In the genomic region with DNA sequence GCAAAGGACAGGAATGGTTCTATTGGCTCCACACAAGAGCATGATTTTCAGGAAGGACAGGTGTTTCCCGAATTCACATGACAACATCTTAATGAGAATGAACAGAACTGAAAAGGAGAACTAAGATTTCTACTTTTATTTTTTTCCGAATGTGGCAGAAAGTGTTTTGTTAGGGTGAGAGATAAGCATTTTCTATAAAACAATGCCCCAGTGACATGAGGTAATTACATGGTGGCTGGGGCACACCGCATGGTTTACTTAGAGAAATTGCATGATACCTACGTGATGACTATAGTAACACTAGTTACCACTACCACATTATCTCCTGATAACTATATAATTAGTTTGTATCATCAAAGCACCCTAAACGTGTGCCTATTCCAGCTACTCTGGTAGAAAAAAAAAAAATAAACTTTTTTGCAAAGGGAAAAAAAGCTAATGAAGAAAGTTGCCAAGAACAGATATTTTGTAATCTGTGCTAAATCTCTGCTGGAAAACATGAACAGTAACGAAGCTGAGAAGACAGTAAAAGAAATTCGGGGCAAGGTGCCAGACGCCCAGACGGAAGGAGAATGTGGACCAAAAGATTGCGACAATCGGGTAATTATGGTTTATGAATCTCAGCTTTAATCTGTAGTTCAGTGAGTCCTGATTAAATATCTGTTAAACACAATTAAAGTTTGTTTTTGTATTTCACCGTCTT, we compare ENCODE assay signal across 10 mouse cellular contexts.
A peak's percentile ranks its signal among the peaks of the same experiment; 100 is the strongest.
DNase-seq lines count a peak whose midpoint lies in the region; ATAC-seq and TF ChIP-seq lines count a peak whose summit lies in the region.
"Had no signal": no experiment of that assay in that cellular context is flagged by ENCODE, and none has a peak within 500 bp of the region (broad histone marks: within the 10 kb centered on the region; RNA-seq: fewer than 3 reads in every experiment).

No protein-coding gene starts in this region.

- no peak overlapping the region for H3K4me2 ChIP-seq in midbrain, embryonic 13.5 days (replicated peaks)
- H3K4me2 ChIP-seq: neural tube, embryonic 13.5 days had no signal

- H3K27me3 ChIP-seq in midbrain, embryonic 13.5 days = no peaks in the 10 kb centered on the region
- H3K27me3 ChIP-seq: neural tube, embryonic 13.5 days had no signal

- peaks cover 18% of the 10 kb centered on the region for H3K4me1 ChIP-seq in midbrain, embryonic 13.5 days (replicated peaks)

- no peak for TF ChIP-seq CTCF in left cerebral cortex, adult 2 months (IDR thresholded peaks at IDR 0.05)

- H3K27ac ChIP-seq in left cerebral cortex, adult 2 months = no peak overlapping the region
- H3K27ac ChIP-seq in midbrain, embryonic 13.5 days = no peak overlapping the region
- H3K27ac ChIP-seq: neural tube, embryonic 13.5 days had no signal

- WGBS in midbrain, embryonic 13.5 days = 86% methylated on average over 12 of the region's 12 CpGs

- no peaks in the 10 kb centered on the region for H3K9me3 ChIP-seq in midbrain, embryonic 13.5 days
- H3K9me3 ChIP-seq: neural tube, embryonic 13.5 days had no signal

- no peaks in the 10 kb centered on the region for H3K36me3 ChIP-seq in midbrain, embryonic 13.5 days
- H3K36me3 ChIP-seq: neural tube, embryonic 13.5 days had no signal

- intact Hi-C loops in left cerebral cortex, postnatal 14 days (cut with DNase I) = no loop called here
- intact Hi-C loops in left cerebral cortex, adult 2 months (cut with DNase I) = no loop called here

- no peak for ATAC-seq in midbrain, embryonic 13.5 days

- no peak overlapping the region for H3K4me3 ChIP-seq in left cerebral cortex, adult 2 months
- H3K4me3 ChIP-seq in midbrain, embryonic 13.5 days (replicated peaks) = no peak overlapping the region
- H3K4me3 ChIP-seq: neural tube, embryonic 13.5 days had no signal

- peak; percentile 15 to 48 for DNase-seq in left cerebral cortex, postnatal 14 days (ENCODE audit: low spot score in 2 of 2)
- no peak for DNase-seq in left cerebral cortex, adult 2 months (ENCODE audit: extremely low spot score in 1 of 2, low spot score in 2 of 2)
- DNase-seq in brain, embryonic 18.5 days (ENCODE audit: low read depth, low spot score) = peak; percentile 47
- DNase-seq in fat pad, adult 2 months (ENCODE audit: extremely low read depth, low read depth, low spot score) = peak; percentile 25
- peak; percentile 50 for DNase-seq in lung, postnatal 25 days (ENCODE audit: low spot score)
- DNase-seq in thymus, postnatal 0 days (ENCODE audit: low spot score) = no peak
- DNase-seq in retina, postnatal 1 day = no peak
- DNase-seq: thymus, postnatal 4 days had no signal

- H3K9ac ChIP-seq in midbrain, embryonic 13.5 days (replicated peaks) = no peak overlapping the region
- H3K9ac ChIP-seq: neural tube, embryonic 13.5 days had no signal

Comparison
In these comparisons a context has a peak if more than half of its experiments do, and no peak if none do; other contexts are left out.
1. DNase-seq: peak in left cerebral cortex, postnatal 14 days (2 of 2), brain, embryonic 18.5 days (single experiment), fat pad, adult 2 months (single experiment) and lung, postnatal 25 days (single experiment); none in left cerebral cortex, adult 2 months (0 of 2), thymus, postnatal 0 days (single experiment) and retina, postnatal 1 day (single experiment).